Mouse (Mus musculus) CH12.LX (cell line): ENCODE measurements around the gene Cacna1c.

Experiments used
- CHD2 ChIP-seq: IDR thresholded peaks from 2 replicates; pipeline ENCODE4 v1.6.1; 2011; ENCODE audit warnings: low read length, improper control_type of control experiment
- CTCF ChIP-seq, 2 experiments: IDR thresholded peaks in 1 of 2; conservative IDR thresholded peaks in 1 of 2; 2 replicates each; pipeline ENCODE4 v1.5.1; 2011 to 2012; ENCODE audit warnings: low read depth in 2 of 2, low read length in 2 of 2, improper control_type of control experiment in 1 of 2, inconsistent platforms in 1 of 2, mild to moderate bottlenecking in 1 of 2, moderate library complexity in 1 of 2
- E2F4 ChIP-seq: IDR thresholded peaks from 2 replicates; pipeline ENCODE4 v1.6.1; 2011; ENCODE audit warnings: low read depth, low read length, improper control_type of control experiment; ENCODE audit not compliant: insufficient replicate concordance
- ELF1 ChIP-seq: IDR thresholded peaks from 2 replicates; pipeline ENCODE4 v1.6.1; 2014; ENCODE audit warnings: low read depth, mild to moderate bottlenecking, inconsistent platforms, low read length, improper control_type of control experiment
- MAFK ChIP-seq: IDR thresholded peaks from 2 replicates; pipeline ENCODE4 v1.6.1; 2011; ENCODE audit warnings: low read length, improper control_type of control experiment; ENCODE audit not compliant: insufficient replicate concordance
- POLR2A ChIP-seq: IDR thresholded peaks from 2 replicates; pipeline ENCODE4 v1.6.1; 2011; ENCODE audit warnings: low read depth, mild to moderate bottlenecking, improper control_type of control experiment, low read length
- RAD21 ChIP-seq: IDR thresholded peaks from 2 replicates; pipeline ENCODE4 v1.6.1; 2011; ENCODE audit warnings: low read depth, mild to moderate bottlenecking, low read length, improper control_type of control experiment, moderate library complexity
- RCOR1 ChIP-seq: conservative IDR thresholded peaks from 2 replicates; pipeline ENCODE4 v1.6.1; 2012; ENCODE audit warnings: low read depth, mild to moderate bottlenecking, inconsistent platforms, low read length, improper control_type of control experiment
- SIN3A ChIP-seq: IDR thresholded peaks from 2 replicates; pipeline ENCODE4 v1.6.1; 2012; ENCODE audit warnings: low read length, improper control_type of control experiment, inconsistent platforms
- UBTF ChIP-seq: IDR thresholded peaks from 2 replicates; pipeline ENCODE4 v1.6.1; 2012; ENCODE audit warnings: low read depth, mild to moderate bottlenecking, inconsistent platforms, low read length, improper control_type of control experiment, moderate library complexity
- USF1 ChIP-seq: IDR thresholded peaks from 2 replicates; pipeline ENCODE4 v1.6.1; 2014; ENCODE audit warnings: low read depth, mild to moderate bottlenecking, inconsistent platforms, low read length, improper control_type of control experiment
- ZC3H11A ChIP-seq: IDR thresholded peaks from 2 replicates; pipeline ENCODE4 v1.6.1; 2012; ENCODE audit warnings: low read depth, mild to moderate bottlenecking, inconsistent platforms, low read length, improper control_type of control experiment

GRCm38 (mm10) chr6:119013168-119014098 lies 182.8 kb downstream of the Cacna1c start:
- TF ChIP-seq SIN3A = no peak
- no peak for TF ChIP-seq POLR2A
- no peak for TF ChIP-seq ZC3H11A
- TF ChIP-seq ELF1 = no peak
- no peak for TF ChIP-seq CTCF (conservative IDR thresholded peaks at IDR 0.05 in 1 of 2, IDR thresholded peaks at IDR 0.05 in 1 of 2; ENCODE audit: low read depth in 2 of 2, low read length in 2 of 2)
- TF ChIP-seq E2F4 = no peak
- TF ChIP-seq RAD21 = no peak
- TF ChIP-seq MAFK = no peak
- no peak for TF ChIP-seq RCOR1
- TF ChIP-seq CHD2 = no peak
- no peak for TF ChIP-seq UBTF
- TF ChIP-seq USF1 = no peak
